Mouse (Mus musculus): ENCODE measurements around the gene Gm28038. TPM values are rescaled to one million over a fixed set of nuclear protein-coding genes. Genes with fewer than 3 reads are reported as not detected.

Gene Gm28038
- total and polyA plus RNA-seq, 3 experiments = not detected

DNA sequence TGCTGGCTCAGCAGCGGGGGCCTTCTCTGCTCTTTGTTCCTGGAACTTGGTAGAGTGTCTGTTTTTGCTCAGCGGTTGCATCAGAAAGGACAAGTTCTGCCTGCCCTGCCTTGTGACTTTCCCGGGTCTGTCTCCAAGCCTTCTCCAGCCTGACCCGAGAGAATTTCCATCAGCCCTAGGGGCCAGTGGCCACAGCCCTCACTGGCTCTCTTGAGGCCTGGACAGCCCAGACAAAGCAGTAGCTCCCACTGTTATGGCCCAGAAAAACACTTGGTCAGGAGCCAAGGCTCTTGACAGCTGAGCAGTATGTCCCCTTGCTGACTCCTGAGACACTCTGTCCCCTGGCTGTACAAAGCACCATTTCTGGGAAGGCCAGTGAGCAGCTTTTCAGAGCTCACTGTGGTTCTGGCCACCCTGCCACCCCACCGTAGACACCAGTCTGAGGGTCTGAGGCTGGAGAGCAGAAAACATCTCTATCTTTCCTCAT, 15.0 kb upstream of the Gm28038 start, which contains the start of gene Phyhd1:
Gene Phyhd1, plus strand, starts transcription at position 437 of the 487 bp plus-strand sequence.
- Histone ChIP-seq H3K4me1 (ENCODE audit: control insufficient read depth in 1 of 2, insufficient read depth in 2 of 2, low read length in 2 of 2) (peaks cover 19 to 25% of the 10 kb centered on the region in 2 experiments), H3K36me3 (ENCODE audit: control insufficient read depth in 1 of 2, insufficient read depth in 2 of 2, low read length in 2 of 2) (peaks cover 0 to 20% of the 10 kb centered on the region in 2 experiments; a peak in 3 of 4 replicates)
- TF ChIP-seq POLR2AphosphoS2 (IDR thresholded peaks at IDR 0.05; ENCODE audit: low read length) (peak; percentile 23; the same call in 1 of the 2 replicates), MYB (IDR thresholded peaks at IDR 0.05; ENCODE audit: low read depth, low read length) (no peak), SMC3 (IDR thresholded peaks at IDR 0.05; ENCODE audit: low read depth, low read length) (no peak), UBTF (IDR thresholded peaks at IDR 0.05; ENCODE audit: borderline replicate concordance, insufficient read depth, low read depth, low read length) (no peak), NRF1 (IDR thresholded peaks at IDR 0.05; ENCODE audit: insufficient read depth, low read depth, low read length, poor library complexity, severe bottlenecking) (no peak), USF2 (IDR thresholded peaks at IDR 0.05; ENCODE audit: borderline replicate concordance in 1 of 2, insufficient read depth in 1 of 2, low read depth in 1 of 2, low read length in 2 of 2) (no peak), E2F4 (IDR thresholded peaks at IDR 0.05; ENCODE audit: borderline replicate concordance, low read depth, low read length) (no peak), HCFC1 (IDR thresholded peaks at IDR 0.05; ENCODE audit: low read depth, low read length) (no peak), TCF12 (IDR thresholded peaks at IDR 0.05; ENCODE audit: low read depth, low read length) (0 out of 2 replicates have a peak, but pooled peaks have one; percentile 2)

DNA sequence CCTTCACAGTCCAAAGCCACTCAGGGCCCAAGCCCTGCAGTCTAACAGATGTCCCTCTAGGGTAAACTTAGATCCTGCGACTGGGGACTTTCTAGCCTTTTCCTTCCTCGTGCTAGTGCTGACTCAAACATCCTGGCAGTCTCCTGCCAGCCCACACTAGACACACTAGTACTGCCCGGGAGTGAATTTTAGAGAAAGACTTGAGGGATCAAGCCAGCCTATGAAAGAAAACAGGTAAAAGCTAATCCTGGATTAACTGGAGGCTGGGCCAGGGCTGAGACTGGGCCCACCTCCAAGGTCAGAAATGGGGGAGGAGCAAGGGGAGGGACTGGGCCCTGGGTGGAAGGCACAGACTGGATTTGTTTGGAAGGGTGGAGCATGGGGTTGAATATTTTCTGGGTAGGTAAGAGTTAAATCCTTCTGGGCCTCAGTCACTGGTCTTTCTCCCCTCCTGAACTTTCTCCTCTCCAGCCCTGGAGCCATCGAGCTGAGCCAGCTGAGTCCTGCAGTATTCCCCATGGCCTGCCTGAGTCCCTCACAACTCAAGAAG, 14.4 kb upstream of the Gm28038 start:
- H3K4me3 ChIP-seq (ENCODE audit: control insufficient read depth in 1 of 2, insufficient read depth in 1 of 2, low read depth in 2 of 2, low read length in 2 of 2) = no peak overlapping the region
- H3K27ac ChIP-seq (ENCODE audit: control insufficient read depth, low read depth, low read length) = peak overlapping the region; percentile 93
- no peaks in the 10 kb centered on the region for H3K9me3 ChIP-seq (replicated peaks; ENCODE audit: insufficient read depth, low read length)
- no peak for TF ChIP-seq ZKSCAN1 (IDR thresholded peaks at IDR 0.05; ENCODE audit: low read depth, low read length)
- no peak for TF ChIP-seq ELF1 (IDR thresholded peaks at IDR 0.05; ENCODE audit: low read depth, low read length)
- 0 out of 2 replicates have a peak, but pooled peaks have one; percentile 16 for TF ChIP-seq POLR2AphosphoS2 (IDR thresholded peaks at IDR 0.05; ENCODE audit: low read length)
- no peak for TF ChIP-seq TAL1 (IDR thresholded peaks at IDR 0.05; ENCODE audit: low read length)
- no peak for TF ChIP-seq CHD2 (IDR thresholded peaks at IDR 0.05; ENCODE audit: low read length)
- TF ChIP-seq MAZ (IDR thresholded peaks at IDR 0.05; ENCODE audit: low read depth, low read length) = no peak
- H3K27me3 ChIP-seq (ENCODE audit: control insufficient read depth in 1 of 2, insufficient read depth in 2 of 2, low read length in 2 of 2) = no peaks in the 10 kb centered on the region
- peaks cover 0 to 20% of the 10 kb centered on the region in 2 experiments; a peak in 3 of 4 replicates for H3K36me3 ChIP-seq (ENCODE audit: control insufficient read depth in 1 of 2, insufficient read depth in 2 of 2, low read length in 2 of 2)
- DNase-seq (ENCODE audit: low read depth, low spot score) = peak; percentile 44
- peak overlapping the region; percentile 74 for H3K9ac ChIP-seq (ENCODE audit: control insufficient read depth, low read depth, low read length, poor library complexity, severe bottlenecking)
- peaks cover 19 to 25% of the 10 kb centered on the region in 2 experiments for H3K4me1 ChIP-seq (ENCODE audit: control insufficient read depth in 1 of 2, insufficient read depth in 2 of 2, low read length in 2 of 2)
- no peaks in the 10 kb centered on the region; the same call in 1 of the 2 replicates for H3K79me2 ChIP-seq (ENCODE audit: control insufficient read depth, insufficient read depth, low read length, poor library complexity)

More for the DNA sequence above, 15.0 kb upstream of the Gm28038 start, which contains the start of gene Phyhd1:
- Histone ChIP-seq H3K27me3 (ENCODE audit: control insufficient read depth in 1 of 2, insufficient read depth in 2 of 2, low read length in 2 of 2) (no peaks in the 10 kb centered on the region), H3K4me3 (ENCODE audit: control insufficient read depth in 1 of 2, insufficient read depth in 1 of 2, low read depth in 2 of 2, low read length in 2 of 2) (no peak within 1 kb of the TSS), H3K9me3 (replicated peaks; ENCODE audit: insufficient read depth, low read length) (no peaks in the 10 kb centered on the region), H3K27ac (ENCODE audit: control insufficient read depth, low read depth, low read length) (peak within 1 kb of the TSS; percentile 93), H3K9ac (ENCODE audit: control insufficient read depth, low read depth, low read length, poor library complexity, severe bottlenecking) (peak within 1 kb of the TSS; percentile 74), H3K79me2 (ENCODE audit: control insufficient read depth, insufficient read depth, low read length, poor library complexity) (no peaks in the 10 kb centered on the region; the same call in 1 of the 2 replicates)
- peak; percentile 66 for DNase-seq (ENCODE audit: low read depth, low spot score)

Data from MEL (cell line).